Mouse (Mus musculus) MEL (cell line): Measurements from ENCODE around the gene Gdf3. TPM values are rescaled to one million over a fixed set of nuclear protein-coding genes. Genes with fewer than 3 reads are reported as not detected.

Source experiments
- DNase-seq: peaks from one replicate; pipeline ENCODE4 v3.0.0; 2011; ENCODE audit warnings: low read depth, low spot score
- H3K27ac ChIP-seq: 2 replicates; pipeline ENCODE4 v1.5.1; 2012; ENCODE audit warnings: low read depth, mild to moderate bottlenecking, control low read depth, low read length, moderate library complexity; ENCODE audit not compliant: control insufficient read depth
- H3K27me3 ChIP-seq, 2 experiments: fragments of 150-350 bp in 1 of 2; sonication (generic) in 1 of 2; 2 replicates each; pipeline ENCODE4 v1.6.1; 2012; ENCODE audit warnings: low read length in 2 of 2, mild to moderate bottlenecking in 2 of 2, improper control_type of control experiment in 1 of 2, moderate library complexity in 1 of 2; ENCODE audit not compliant: insufficient read depth in 2 of 2, control insufficient read depth in 1 of 2
- H3K36me3 ChIP-seq, 2 experiments: 2 replicates each; pipeline ENCODE4 v1.6.1; 2012 to 2014; ENCODE audit warnings: low read length in 2 of 2, improper control_type of control experiment in 1 of 2, inconsistent platforms in 1 of 2, mild to moderate bottlenecking in 1 of 2; ENCODE audit not compliant: insufficient read depth in 2 of 2, control insufficient read depth in 1 of 2
- H3K4me1 ChIP-seq, 2 experiments: fragments of 150-350 bp in 1 of 2; sonication (generic) in 1 of 2; 2 replicates each; pipeline ENCODE4 v1.6.1; 2012; ENCODE audit warnings: low read length in 2 of 2, improper control_type of control experiment in 1 of 2, mild to moderate bottlenecking in 1 of 2; ENCODE audit not compliant: insufficient read depth in 2 of 2, control insufficient read depth in 1 of 2
- H3K4me3 ChIP-seq, 2 experiments: fragments of 150-350 bp in 1 of 2; sonication (generic) in 1 of 2; 2 replicates each; pipeline ENCODE4 v1.5.1; 2012; ENCODE audit warnings: low read depth in 2 of 2, low read length in 2 of 2, mild to moderate bottlenecking in 2 of 2, moderate library complexity in 2 of 2, control low read depth in 1 of 2, improper control_type of control experiment in 1 of 2; ENCODE audit not compliant: control insufficient read depth in 1 of 2, insufficient read depth in 1 of 2
- H3K79me2 ChIP-seq: 2 replicates; pipeline ENCODE4 v1.6.1; 2012; ENCODE audit warnings: mild to moderate bottlenecking, low read length, moderate library complexity; ENCODE audit not compliant: control insufficient read depth, poor library complexity, insufficient read depth
- H3K9ac ChIP-seq: 2 replicates; pipeline ENCODE4 v1.6.1; 2012; ENCODE audit warnings: low read depth, mild to moderate bottlenecking, control low read depth, low read length, moderate library complexity; ENCODE audit not compliant: control insufficient read depth, poor library complexity, severe bottlenecking
- H3K9me3 ChIP-seq: fragments of 150-350 bp; sonication (generic); replicated peaks from 2 replicates; pipeline ENCODE4 v1.6.1; 2012; ENCODE audit warnings: mild to moderate bottlenecking, low read length, improper control_type of control experiment, moderate library complexity; ENCODE audit not compliant: insufficient read depth
- BHLHE40 ChIP-seq: IDR thresholded peaks from 2 replicates; pipeline ENCODE4 v1.6.1; 2012; ENCODE audit warnings: low read depth, mild to moderate bottlenecking, inconsistent platforms, low read length, improper control_type of control experiment, borderline replicate concordance
- CHD1 ChIP-seq: IDR thresholded peaks from 2 replicates; pipeline ENCODE4 v1.6.1; 2012; ENCODE audit warnings: low read depth, mild to moderate bottlenecking, inconsistent platforms, low read length, improper control_type of control experiment
- CHD2 ChIP-seq: IDR thresholded peaks from 2 replicates; pipeline ENCODE4 v1.6.1; 2011; ENCODE audit warnings: low read length, improper control_type of control experiment
- CTCF ChIP-seq, 3 experiments: IDR thresholded peaks in 2 of 3; conservative IDR thresholded peaks in 1 of 3; 2 replicates each; pipeline ENCODE4 v1.5.1; 2011 to 2012; ENCODE audit warnings: low read length in 3 of 3, low read depth in 2 of 3, mild to moderate bottlenecking in 2 of 3, improper control_type of control experiment in 1 of 3, inconsistent platforms in 1 of 3, mixed read lengths in 1 of 3, moderate library complexity in 1 of 3; ENCODE audit not compliant: control insufficient read depth in 1 of 3, insufficient read depth in 1 of 3, poor library complexity in 1 of 3, severe bottlenecking in 1 of 3
- E2F4 ChIP-seq: IDR thresholded peaks from 2 replicates; pipeline ENCODE4 v1.6.1; 2011; ENCODE audit warnings: low read depth, low read length, improper control_type of control experiment, borderline replicate concordance
- GABPA ChIP-seq: IDR thresholded peaks from 2 replicates; pipeline ENCODE4 v1.6.1; 2012; ENCODE audit warnings: low read depth, mild to moderate bottlenecking, inconsistent platforms, low read length, improper control_type of control experiment, moderate library complexity
- GATA1 ChIP-seq: IDR thresholded peaks from 2 replicates; pipeline ENCODE4 v1.6.1; 2011; ENCODE audit warnings: low read depth, low read length, improper control_type of control experiment
- KAT2A ChIP-seq: conservative IDR thresholded peaks from 2 replicates; pipeline ENCODE4 v1.6.1; 2012; ENCODE audit warnings: low read depth, low read length, improper control_type of control experiment, inconsistent platforms
- MAFK ChIP-seq: IDR thresholded peaks from 2 replicates; pipeline ENCODE4 v1.6.1; 2011; ENCODE audit warnings: low read depth, mild to moderate bottlenecking, low read length, improper control_type of control experiment, borderline replicate concordance
- MAX ChIP-seq: IDR thresholded peaks from 2 replicates; pipeline ENCODE4 v1.6.1; 2011; ENCODE audit warnings: low read length, improper control_type of control experiment
- MAZ ChIP-seq: IDR thresholded peaks from 2 replicates; pipeline ENCODE4 v1.6.1; 2012; ENCODE audit warnings: low read depth, mild to moderate bottlenecking, inconsistent platforms, low read length, improper control_type of control experiment
- MEF2A ChIP-seq: IDR thresholded peaks from 2 replicates; pipeline ENCODE4 v1.6.1; 2014; ENCODE audit warnings: low read depth, mild to moderate bottlenecking, inconsistent platforms, low read length, improper control_type of control experiment; ENCODE audit not compliant: poor library complexity, insufficient replicate concordance, severe bottlenecking; ENCODE audit errors: extremely low read depth
- MYC ChIP-seq: IDR thresholded peaks from 2 replicates; pipeline ENCODE4 v1.6.1; 2011; ENCODE audit warnings: low read depth, mild to moderate bottlenecking, low read length, improper control_type of control experiment, moderate library complexity
- NELFE ChIP-seq: IDR thresholded peaks from 2 replicates; pipeline ENCODE4 v1.6.1; 2011; ENCODE audit warnings: low read depth, low read length, improper control_type of control experiment
- POLR2A ChIP-seq, 2 experiments: IDR thresholded peaks; 2 replicates each; pipeline ENCODE4 v1.6.1; 2011 to 2012; ENCODE audit warnings: low read length in 2 of 2, mild to moderate bottlenecking in 2 of 2, control low read depth in 1 of 2, improper control_type of control experiment in 1 of 2, low read depth in 1 of 2, moderate library complexity in 1 of 2; ENCODE audit not compliant: control insufficient read depth in 1 of 2, insufficient read depth in 1 of 2, poor library complexity in 1 of 2
- POLR2AphosphoS2 ChIP-seq: IDR thresholded peaks from 2 replicates; pipeline ENCODE4 v1.6.1; 2011; ENCODE audit warnings: low read length, improper control_type of control experiment
- POLR2AphosphoS5 ChIP-seq: IDR thresholded peaks from 2 replicates; pipeline ENCODE4 v1.6.1; 2012; ENCODE audit warnings: low read depth, borderline replicate concordance, mild to moderate bottlenecking, inconsistent platforms, low read length, moderate library complexity, mixed read lengths
- RAD21 ChIP-seq: IDR thresholded peaks from 2 replicates; pipeline ENCODE4 v1.6.1; 2011; ENCODE audit warnings: mild to moderate bottlenecking, low read depth, low read length, improper control_type of control experiment
- SMC3 ChIP-seq: IDR thresholded peaks from 2 replicates; pipeline ENCODE4 v1.6.1; 2011; ENCODE audit warnings: low read depth, low read length, improper control_type of control experiment
- USF2 ChIP-seq, 2 experiments: IDR thresholded peaks; 2 replicates each; pipeline ENCODE4 v1.6.1; 2011 to 2012; ENCODE audit warnings: improper control_type of control experiment in 2 of 2, low read length in 2 of 2, borderline replicate concordance in 1 of 2, inconsistent platforms in 1 of 2, low read depth in 1 of 2, mild to moderate bottlenecking in 1 of 2; ENCODE audit not compliant: insufficient read depth in 1 of 2
- polyA plus RNA-seq, 2 experiments: library from polyadenylated mRNA; stranded (reverse) in 1 of 2; unstranded in 1 of 2; fragments of >175 nt in 1 of 2; fragments of >200 nt in 1 of 2; gene quantifications; 2 replicates each; pipeline versions ENCODE4 v1.2.1 to v1.2.4; 2012; ENCODE audit warnings: low replicate concordance in 2 of 2, low read depth in 1 of 2; ENCODE audit not compliant: insufficient read length in 2 of 2, insufficient read depth in 1 of 2, missing spikeins in 1 of 2
- total RNA-seq: library from RNA; depleted of rRNA; stranded (reverse); fragments of 300-350 nt; gene quantifications from 2 replicates; pipeline ENCODE4 v1.2.3, GENCODE M21; 2012

The Gdf3 gene
- total and polyA plus RNA-seq, 3 experiments: 42.8 to 50.2 TPM; not detected in 1

GRCm38 (mm10) chr6:122602242-122602991 lies 7.5 kb downstream of the Gdf3 start, which contains the start of gene Apobec1 (continued):
- TF ChIP-seq GATA1: peak; percentile 40; the same call in 1 of the 2 replicates
- TF ChIP-seq SMC3: no peak
- TF ChIP-seq MAZ: 0 out of 2 replicates have a peak, but pooled peaks have one; percentile 35
- TF ChIP-seq POLR2AphosphoS2: peak; percentile 69; the same call in 1 of the 2 replicates

GRCm38 (mm10) chr6:122601615-122602014 lies 8.3 kb downstream of the Gdf3 start:
- H3K27me3 ChIP-seq: no peaks in the 10 kb centered on the region
- peaks cover 2% of the 10 kb centered on the region for H3K79me2 ChIP-seq
- H3K27ac ChIP-seq: peak overlapping the region; percentile 87
- peak overlapping the region; percentile 86 for H3K9ac ChIP-seq
- DNase-seq: no peak
- H3K4me1 ChIP-seq: peaks cover 5 to 9% of the 10 kb centered on the region in 2 experiments
- TF ChIP-seq CHD1: peak; percentile 92; the same call in 1 of the 2 replicates
- no peak for TF ChIP-seq MAFK
- TF ChIP-seq SMC3: no peak
- TF ChIP-seq KAT2A: no peak
- no peaks in the 10 kb centered on the region for H3K9me3 ChIP-seq
- H3K36me3 ChIP-seq: peaks cover 0 to 10% of the 10 kb centered on the region in 2 experiments
- H3K4me3 ChIP-seq: peak overlapping the region; percentile 70 to 94

- TF ChIP-seq POLR2A (IDR thresholded peaks at IDR 0.05; ENCODE audit: control insufficient read depth in 1 of 2, insufficient read depth in 1 of 2, low read depth in 1 of 2, low read length in 2 of 2, poor library complexity in 1 of 2) (no peak), MAFK (no peak), E2F4 (no peak), MAZ (no peak), BHLHE40 (no peak), CHD1 (no peak), MYC (no peak), CHD2 (no peak), POLR2AphosphoS5 (no peak), USF2 (IDR thresholded peaks at IDR 0.05; ENCODE audit: borderline replicate concordance in 1 of 2, insufficient read depth in 1 of 2, low read depth in 1 of 2, low read length in 2 of 2) (no peak), MAX (no peak), GABPA (no peak), MEF2A (no peak), POLR2AphosphoS2 (no peak), RAD21 (no peak), CTCF (IDR thresholded peaks at IDR 0.05 in 2 of 3, conservative IDR thresholded peaks at IDR 0.05 in 1 of 3; ENCODE audit: control insufficient read depth in 1 of 3, insufficient read depth in 1 of 3, low read depth in 2 of 3, low read length in 3 of 3, poor library complexity in 1 of 3, severe bottlenecking in 1 of 3) (no peak), NELFE (no peak)
- TF ChIP-seq, all 39 proteins: peak for 0
- DNase-seq: no peak
- no peak overlapping the region for H3K27ac ChIP-seq
- peak overlapping the region in 1 of 2 experiments; percentile 94; a peak in 2 of 4 replicates for H3K4me3 ChIP-seq
- H3K27me3 ChIP-seq: no peaks in the 10 kb centered on the region
- H3K36me3 ChIP-seq: peaks cover 0 to 10% of the 10 kb centered on the region in 2 experiments
- H3K9me3 ChIP-seq: no peaks in the 10 kb centered on the region
- H3K79me2 ChIP-seq: no peaks in the 10 kb centered on the region; the same call in 1 of the 2 replicates
- no peak overlapping the region for H3K9ac ChIP-seq
- peaks cover 8 to 9% of the 10 kb centered on the region in 2 experiments for H3K4me1 ChIP-seq
Observed at GRCm38 (mm10) chr6:122601031-122601430, 8.9 kb downstream of the Gdf3 start.
